In the genomic region with DNA sequence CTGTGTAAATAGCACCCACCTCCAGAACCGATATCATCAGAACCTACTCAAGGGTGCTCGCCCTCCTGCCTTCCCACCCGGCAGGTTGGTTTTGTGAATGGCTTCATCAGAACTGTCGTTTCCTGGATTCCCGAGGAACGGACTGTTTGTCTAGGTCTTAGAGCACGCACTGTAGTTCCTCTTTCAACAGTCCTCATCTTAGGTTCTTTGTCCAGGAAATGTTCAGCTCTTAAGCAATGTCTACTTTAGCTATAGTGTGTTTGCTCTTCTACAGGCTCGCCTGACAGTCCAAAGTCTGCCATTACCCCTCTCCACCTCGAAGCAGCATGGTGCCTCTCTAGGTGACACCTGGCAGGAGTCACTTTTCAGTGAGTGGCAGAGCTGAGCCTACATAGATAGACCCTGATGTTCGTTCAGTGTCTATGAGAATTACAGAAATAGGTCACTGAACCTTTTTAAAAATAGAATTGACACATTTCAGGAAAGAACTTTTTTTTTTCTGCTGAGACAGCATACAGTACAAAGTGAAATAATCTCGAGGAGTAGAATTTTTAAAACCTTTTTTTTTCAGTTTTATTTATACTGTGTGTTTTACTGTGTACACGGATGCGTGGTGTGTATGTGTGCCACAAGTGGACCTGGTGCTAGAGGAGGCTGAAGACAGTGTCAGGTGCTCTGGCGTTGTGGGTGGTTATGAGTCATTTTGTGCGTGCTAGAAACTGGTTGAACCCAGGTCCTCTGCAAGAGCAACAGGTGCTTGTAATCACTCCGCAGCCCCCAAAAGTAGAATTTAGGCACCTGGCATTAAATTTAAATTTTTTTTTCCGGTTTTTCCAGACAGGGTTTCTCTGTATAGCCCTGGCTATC, we compare ENCODE assay signal across 11 mouse cellular contexts.
DNase-seq lines count a peak whose midpoint lies in the region; ATAC-seq lines count a peak whose summit lies in the region.
"Had no signal": no experiment of that assay in that cellular context is flagged by ENCODE, and none has a peak within 500 bp of the region (broad histone marks: within the 10 kb centered on the region; RNA-seq: fewer than 3 reads in every experiment).

No protein-coding gene starts in this region.

- WGBS in intestine, embryonic 16.5 days = 69% methylated on average over 17 of the region's 17 CpGs

- no peak overlapping the region for H3K9ac ChIP-seq in intestine, embryonic 16.5 days (ENCODE audit: low read depth, low read length)

- peak overlapping the region; percentile 65 for H3K27ac ChIP-seq in intestine, embryonic 16.5 days (ENCODE audit: low read length)
- H3K27ac ChIP-seq: kidney, postnatal 0 days had no signal

- peak overlapping the region; percentile 32; the same call in 1 of the 2 replicates for H3K4me2 ChIP-seq in intestine, embryonic 16.5 days (ENCODE audit: low read depth, low read length)

- H3K4me1 ChIP-seq in intestine, embryonic 16.5 days (ENCODE audit: control insufficient read depth, insufficient read depth, low read length) = no peaks in the 10 kb centered on the region

- H3K36me3 ChIP-seq in intestine, embryonic 16.5 days (ENCODE audit: control insufficient read depth, insufficient read depth, low read length) = no peaks in the 10 kb centered on the region; the same call in 1 of the 2 replicates

- no peaks in the 10 kb centered on the region for H3K9me3 ChIP-seq in intestine, embryonic 16.5 days (ENCODE audit: control insufficient read depth, low read length)

- ATAC-seq in intestine, embryonic 16.5 days = peak; percentile 89

- H3K27me3 ChIP-seq in intestine, embryonic 16.5 days (replicated peaks; ENCODE audit: control insufficient read depth, insufficient read depth, low read length) = no peaks in the 10 kb centered on the region

- DNase-seq in thymus, postnatal 14 days = peak; percentile 25
- DNase-seq in thymus, adult 18-20 months = no peak
- peak; percentile 53 for DNase-seq in lung, postnatal 36 days
- DNase-seq in yolk sac, embryonic 10.5 days (ENCODE audit: low spot score) = peak; percentile 68
- no peak for DNase-seq in right cerebral cortex, postnatal 4 days
- no peak for DNase-seq in cerebellum, postnatal 10 days
- no peak for DNase-seq in adrenal gland, postnatal 4 days (ENCODE audit: low spot score in 2 of 2)
- DNase-seq: cerebellum, postnatal 25 days; left cerebral cortex, postnatal 4 days had no signal

- H3K4me3 ChIP-seq in intestine, embryonic 16.5 days (ENCODE audit: low read length) = no peak overlapping the region

Comparison
In these comparisons a context has a peak if more than half of its experiments do, and no peak if none do; other contexts are left out.
1. DNase-seq: peak in thymus, postnatal 14 days (single experiment), lung, postnatal 36 days (single experiment) and yolk sac, embryonic 10.5 days (single experiment); none in thymus, adult 18-20 months (0 of 2), right cerebral cortex, postnatal 4 days (single experiment), cerebellum, postnatal 10 days (0 of 2) and adrenal gland, postnatal 4 days (0 of 2).